Mouse (Mus musculus) forebrain, embryonic 14.5 days (tissue): ENCODE data around the gene Mars. TPM values are rescaled to one million over a fixed set of nuclear protein-coding genes. Genes with fewer than 3 reads are reported as not detected.
"Not testable (repeated sequence)": the region's sequence is repeated elsewhere in the genome, so short reads cannot be mapped to it uniquely, and the experiment has no call there.

Source experiments
- ATAC-seq: fragments of 200-750 bp; cut with Nextera tagmentation; 2 replicates; pipeline ENCODE4 v1.8.0; 2017; ENCODE audit warnings: mild to moderate bottlenecking, moderate library complexity
- DNase-seq: peaks from one replicate; pipeline ENCODE4 v3.0.0-alpha.2; 2015; ENCODE audit warnings: low spot score
- H3K27ac ChIP-seq: fragments of 300-500 bp; sonication (generic); 2 replicates; pipeline ENCODE4 v1.5.1; 2014; ENCODE audit warnings: low read depth, mild to moderate bottlenecking, control low read depth, low read length, moderate library complexity
- H3K27me3 ChIP-seq: fragments of 300-500 bp; sonication (generic); replicated peaks from 2 replicates; pipeline ENCODE4 v1.6.1; 2014; ENCODE audit warnings: low read length, control low read depth, mixed read lengths; ENCODE audit not compliant: control insufficient read depth, insufficient read depth
- H3K36me3 ChIP-seq: fragments of 300-500 bp; sonication (generic); 2 replicates; pipeline ENCODE4 v1.6.1; 2014; ENCODE audit warnings: low read length, control low read depth; ENCODE audit not compliant: control insufficient read depth, insufficient read depth
- H3K4me1 ChIP-seq: fragments of 300-500 bp; sonication (generic); 2 replicates; pipeline ENCODE4 v1.6.1; 2014; ENCODE audit warnings: antibody characterized with exemption, low read length, control low read depth; ENCODE audit not compliant: control insufficient read depth, insufficient read depth
- H3K4me2 ChIP-seq: fragments of 300-500 bp; sonication (generic); 2 replicates; pipeline ENCODE4 v1.6.1; 2014; ENCODE audit warnings: mild to moderate bottlenecking, control low read depth, low read length
- H3K4me3 ChIP-seq: fragments of 300-500 bp; sonication (generic); 2 replicates; pipeline ENCODE4 v1.5.1; 2014; ENCODE audit warnings: low read depth, low read length, control low read depth
- H3K9ac ChIP-seq: fragments of 300-500 bp; sonication (generic); 2 replicates; pipeline ENCODE4 v1.6.1; 2014; ENCODE audit warnings: mild to moderate bottlenecking, low read length, control low read depth, moderate library complexity
- H3K9me3 ChIP-seq: fragments of 300-500 bp; sonication (generic); replicated peaks from 2 replicates; pipeline ENCODE4 v1.6.1; 2016; ENCODE audit warnings: low read length, control low read depth, mixed read lengths; ENCODE audit not compliant: control insufficient read depth
- WGBS: fragments of 180-500 bp; shearing (Covaris S2); extraction: QIAGEN DNeasy Blood & Tissue Kit; methylation state at CpG from one replicate; pipeline ENCODE4 v1.1.7; 2014; 5-methylcytosine and 5-hydroxymethylcytosine counted together
- polyA plus RNA-seq: library from polyadenylated mRNA; unstranded; fragments of >200 nt; fragmentation: Nextera tagmentation; extraction: Ambion mirVana; gene quantifications from 2 replicates; pipeline ENCODE4 v1.2.1, GENCODE M21; 2014

The Mars gene
- polyA plus RNA-seq, 1 experiment from 2014 or later = 124 TPM

- 80% methylated on average over 3 of the region's 3 CpGs for WGBS
- Histone ChIP-seq H3K4me2 (no peak within 1 kb of the TSS), H3K27me3 (peaks cover 24% of the 10 kb centered on the region), H3K4me3 (no peak within 1 kb of the TSS), H3K9me3 (no peaks in the 10 kb centered on the region), H3K36me3 (no peaks in the 10 kb centered on the region), H3K4me1 (peaks cover 5% of the 10 kb centered on the region; the same call in 1 of the 2 replicates), H3K27ac (no peak within 1 kb of the TSS), H3K9ac (no peak within 1 kb of the TSS)
- DNase-seq (no peak), ATAC-seq (no peak)
Measured at GRCm38 (mm10) chr10:127321621-127322020, 10.0 kb upstream of the Mars start, which contains the start of gene Arhgap9. TSS of gene Arhgap9 (plus strand) at chr10:127321964.

GRCm38 (mm10) chr10:127319969-127320368, 8.4 kb upstream of the Mars start:
- DNase-seq = no peak
- no peaks in the 10 kb centered on the region for H3K9me3 ChIP-seq
- peaks cover 8% of the 10 kb centered on the region for H3K27me3 ChIP-seq
- H3K4me1 ChIP-seq = no peaks in the 10 kb centered on the region
- 79% methylated on average over 7 of the region's 7 CpGs for WGBS
- no peak overlapping the region for H3K4me3 ChIP-seq
- no peak overlapping the region for H3K4me2 ChIP-seq
- H3K27ac ChIP-seq = no peak overlapping the region
- no peaks in the 10 kb centered on the region for H3K36me3 ChIP-seq
- H3K9ac ChIP-seq = no peak overlapping the region
- ATAC-seq = no peak

GRCm38 (mm10) chr10:127318009-127318408, 6.4 kb upstream of the Mars start:
- H3K36me3 ChIP-seq = no peaks in the 10 kb centered on the region
- no peak overlapping the region for H3K9ac ChIP-seq
- no peak overlapping the region for H3K4me3 ChIP-seq
- ATAC-seq = no peak
- no peak overlapping the region for H3K4me2 ChIP-seq
- WGBS = 43% methylated on average over 4 of the region's 4 CpGs
- H3K4me1 ChIP-seq = no peaks in the 10 kb centered on the region
- no peak overlapping the region for H3K27ac ChIP-seq
- H3K27me3 ChIP-seq = no peaks in the 10 kb centered on the region
- no peak for DNase-seq
- H3K9me3 ChIP-seq = no peaks in the 10 kb centered on the region

GRCm38 (mm10) chr10:127317277-127317676, 5.7 kb upstream of the Mars start:
- no peak overlapping the region for H3K4me3 ChIP-seq
- 77% methylated on average over 2 of the region's 2 CpGs for WGBS
- no peak for DNase-seq
- H3K4me1 ChIP-seq = no peaks in the 10 kb centered on the region
- no peak for ATAC-seq
- no peaks in the 10 kb centered on the region for H3K36me3 ChIP-seq
- no peaks in the 10 kb centered on the region for H3K27me3 ChIP-seq
- no peak overlapping the region for H3K27ac ChIP-seq
- H3K4me2 ChIP-seq = no peak overlapping the region
- H3K9me3 ChIP-seq = no peaks in the 10 kb centered on the region
- no peak overlapping the region for H3K9ac ChIP-seq

- WGBS = 75% methylated on average over 1 of the region's 1 CpGs
Measured at GRCm38 (mm10) chr10:127314950-127315349, 3.4 kb upstream of the Mars start.

GRCm38 (mm10) chr10:127313516-127313915, 1.9 kb upstream of the Mars start:
- H3K27me3 ChIP-seq, H3K27ac ChIP-seq, DNase-seq, H3K4me3 ChIP-seq, ATAC-seq, H3K36me3 ChIP-seq, H3K4me2 ChIP-seq, H3K4me1 ChIP-seq, H3K9me3 ChIP-seq, H3K9ac ChIP-seq: not testable (repeated sequence)
- WGBS = 88% methylated on average over 5 of the region's 5 CpGs

More at GRCm38 (mm10) chr10:127314950-127315349, 3.4 kb upstream of the Mars start:
- H3K4me2 ChIP-seq, H3K9ac ChIP-seq, H3K27ac ChIP-seq, H3K27me3 ChIP-seq, H3K36me3 ChIP-seq, H3K4me1 ChIP-seq, H3K9me3 ChIP-seq, H3K4me3 ChIP-seq, DNase-seq, ATAC-seq: not testable (repeated sequence)

GRCm38 (mm10) chr10:127312858-127313257, 1.3 kb upstream of the Mars start:
- WGBS = 78% methylated on average over 4 of the region's 4 CpGs
- Histone ChIP-seq H3K9ac (no peak overlapping the region), H3K27me3 (no peaks in the 10 kb centered on the region), H3K36me3 (peaks cover 13% of the 10 kb centered on the region), H3K27ac (no peak overlapping the region), H3K4me1 (peaks cover 5% of the 10 kb centered on the region; the same call in 1 of the 2 replicates), H3K4me3 (no peak overlapping the region), H3K9me3 (no peaks in the 10 kb centered on the region), H3K4me2 (no peak overlapping the region)
- DNase-seq (no peak), ATAC-seq (no peak)

- peak; percentile 91 for DNase-seq
- Histone ChIP-seq H3K27me3 (no peaks in the 10 kb centered on the region), H3K4me1 (peaks cover 5% of the 10 kb centered on the region; the same call in 1 of the 2 replicates), H3K9me3 (no peaks in the 10 kb centered on the region), H3K27ac (peak overlapping the region; percentile 62; the same call in 1 of the 2 replicates), H3K9ac (peak overlapping the region; percentile 80), H3K4me3 (peak overlapping the region; percentile 65), H3K4me2 (peak overlapping the region; percentile 84), H3K36me3 (peaks cover 19% of the 10 kb centered on the region)
- 2% methylated on average over 4 of the region's 4 CpGs for WGBS
- ATAC-seq = peak; percentile 52
Measured at GRCm38 (mm10) chr10:127312356-127312676, 730 bp upstream of the Mars start.

GRCm38 (mm10) chr10:127310523-127311475, 787 bp downstream of the Mars start:
- Histone ChIP-seq H3K36me3 (peaks cover 34% of the 10 kb centered on the region), H3K27me3 (no peaks in the 10 kb centered on the region), H3K9ac (peak overlapping the region; percentile 80), H3K9me3 (no peaks in the 10 kb centered on the region), H3K27ac (peak overlapping the region; percentile 58; the same call in 1 of the 2 replicates), H3K4me3 (peak overlapping the region; percentile 65), H3K4me2 (peak overlapping the region; percentile 84), H3K4me1 (peaks cover 5% of the 10 kb centered on the region; the same call in 1 of the 2 replicates)
- 37% methylated on average over 23 of the region's 23 CpGs for WGBS
- no peak for DNase-seq
- ATAC-seq = peak; percentile 33; the same call in 1 of the 2 replicates
